Mouse (Mus musculus): ENCODE results near the gene Pacs2. TPM values are rescaled to one million over a fixed set of nuclear protein-coding genes. Genes with fewer than 3 reads are reported as not detected.
A peak's percentile ranks its signal among the peaks of the same experiment; 100 is the strongest.

Gene Pacs2
- 29.2 and 29.4 TPM in 2 replicates for polyA plus RNA-seq (2016; fragmentation: Nextera tagmentation; extraction: Ambion mirVana)

DNA sequence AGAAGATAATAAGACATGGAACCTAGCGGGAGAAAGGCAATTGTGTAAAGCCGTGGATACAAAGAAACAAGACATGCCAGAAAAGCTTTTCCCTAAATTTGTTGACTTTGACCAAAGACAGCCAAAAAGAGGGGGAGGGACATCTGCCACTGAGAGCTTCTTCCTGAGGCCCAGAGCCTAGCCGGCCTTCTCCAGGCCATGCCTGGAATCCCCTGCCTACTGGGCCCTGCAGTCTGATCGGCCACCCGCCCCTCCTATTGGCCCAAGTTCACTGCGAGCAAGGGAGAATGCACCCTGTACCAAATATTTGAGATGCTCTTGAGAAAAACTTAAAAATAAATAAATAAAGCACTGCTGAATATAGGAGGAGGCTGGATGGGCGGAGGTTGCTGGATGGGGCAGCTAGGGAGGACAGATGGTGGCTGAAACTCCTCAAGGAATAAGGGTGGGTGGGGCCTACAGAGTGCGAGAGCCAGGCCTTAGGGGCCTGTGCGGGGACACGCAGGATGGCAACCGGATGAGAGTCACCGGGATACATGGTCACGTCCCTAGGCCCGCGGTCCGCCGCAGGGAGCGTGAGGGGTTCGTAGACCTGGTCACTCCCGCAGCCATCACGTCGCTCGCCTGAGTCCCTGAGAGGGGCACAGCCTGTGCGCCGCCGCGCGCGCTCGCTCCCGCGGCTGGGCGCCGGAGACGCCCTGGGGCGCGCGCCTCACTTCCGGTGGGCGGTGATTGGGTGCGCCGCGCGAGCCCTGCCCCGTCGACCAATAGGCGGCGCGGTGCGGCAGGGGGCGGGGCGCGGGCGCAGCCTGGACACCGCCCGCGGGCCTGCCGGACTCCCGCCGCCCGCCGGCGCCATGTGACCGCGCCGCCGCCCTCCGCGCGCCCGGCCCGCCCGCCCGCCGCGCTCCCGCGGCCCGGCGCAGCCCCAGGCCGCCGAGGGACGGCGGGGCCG is at the start of gene Pacs2:
Gene Pacs2 (plus strand): TSS at position 905 of the 955 bp plus-strand sequence.
- no peaks in the 10 kb centered on the region for H3K36me3 ChIP-seq
- 5% methylated on average over 45 of the region's 85 CpGs for WGBS
- no peaks in the 10 kb centered on the region for H3K27me3 ChIP-seq
- peak; percentile 94 for ATAC-seq (ENCODE audit: low FRiP score)
- H3K27ac ChIP-seq, result peak within 1 kb of the TSS; percentile 95
- H3K4me1 ChIP-seq, result peaks cover 40% of the 10 kb centered on the region
- peak within 1 kb of the TSS; percentile 96 for H3K4me3 ChIP-seq
- no peaks in the 10 kb centered on the region for H3K9me3 ChIP-seq (replicated peaks)
- H3K9ac ChIP-seq, result peak within 1 kb of the TSS; percentile 92
- peak within 1 kb of the TSS; percentile 87 for H3K4me2 ChIP-seq (replicated peaks)

- no peak overlapping the region for H3K9ac ChIP-seq
- 95% methylated on average over 13 of the region's 13 CpGs for WGBS
- H3K27ac ChIP-seq, result no peak overlapping the region; the same call in 1 of the 2 replicates
- no peaks in the 10 kb centered on the region for H3K4me1 ChIP-seq
- H3K36me3 ChIP-seq, result peaks cover 96% of the 10 kb centered on the region
- H3K27me3 ChIP-seq, result no peaks in the 10 kb centered on the region
- H3K4me2 ChIP-seq (replicated peaks), result no peak overlapping the region
- no peaks in the 10 kb centered on the region for H3K9me3 ChIP-seq (replicated peaks)
- no peak overlapping the region for H3K4me3 ChIP-seq
- no peak for ATAC-seq (ENCODE audit: low FRiP score)
Measured at GRCm38 (mm10) chr12:112965783-112966182, 48.5 kb upstream of the Pacs2 start.

- Histone ChIP-seq H3K9me3 (replicated peaks) (no peaks in the 10 kb centered on the region), H3K27ac (no peak overlapping the region), H3K4me2 (replicated peaks) (no peak overlapping the region), H3K9ac (no peak overlapping the region), H3K4me3 (no peak overlapping the region), H3K36me3 (peaks cover 95% of the 10 kb centered on the region), H3K27me3 (no peaks in the 10 kb centered on the region), H3K4me1 (no peaks in the 10 kb centered on the region)
- WGBS, result 69% methylated on average over 8 of the region's 8 CpGs
- ATAC-seq (ENCODE audit: low FRiP score), result no peak
Measured at GRCm38 (mm10) chr12:112968943-112969342, 45.4 kb upstream of the Pacs2 start.

DNA sequence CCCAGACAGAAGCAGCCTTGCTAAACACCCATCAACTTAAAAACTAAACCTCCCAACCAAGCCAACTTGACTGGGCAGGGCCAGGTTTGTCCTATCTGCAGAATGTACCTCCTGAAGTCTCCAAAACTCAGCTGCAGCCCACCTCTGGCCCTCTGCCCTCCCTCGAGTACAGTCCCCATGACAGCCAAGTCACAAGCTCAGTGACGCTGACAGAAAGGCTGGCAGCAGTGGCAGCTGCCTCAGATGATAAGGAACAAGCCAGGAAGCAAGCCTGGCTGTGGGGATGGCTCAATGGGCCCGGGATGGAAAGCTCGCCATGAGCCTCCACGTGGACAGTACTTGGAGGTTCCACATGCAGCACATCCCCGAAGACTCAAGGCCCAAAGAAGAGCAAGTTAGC is 44.7 kb upstream of the Pacs2 start:
- Histone ChIP-seq H3K4me2 (replicated peaks) (no peak overlapping the region), H3K4me3 (no peak overlapping the region), H3K27ac (no peak overlapping the region), H3K9ac (no peak overlapping the region), H3K9me3 (replicated peaks) (no peaks in the 10 kb centered on the region), H3K27me3 (no peaks in the 10 kb centered on the region), H3K4me1 (no peaks in the 10 kb centered on the region), H3K36me3 (peaks cover 94% of the 10 kb centered on the region)
- 96% methylated on average over 6 of the region's 6 CpGs for WGBS
- ATAC-seq (ENCODE audit: low FRiP score), result no peak

- H3K4me2 ChIP-seq (replicated peaks), result no peak overlapping the region
- H3K27ac ChIP-seq, result no peak overlapping the region
- WGBS, result 90% methylated on average over 9 of the region's 9 CpGs
- no peak overlapping the region for H3K4me3 ChIP-seq
- ATAC-seq (ENCODE audit: low FRiP score), result no peak
- H3K27me3 ChIP-seq, result no peaks in the 10 kb centered on the region
- H3K9me3 ChIP-seq (replicated peaks), result no peaks in the 10 kb centered on the region
- peaks cover 68% of the 10 kb centered on the region for H3K36me3 ChIP-seq
- H3K9ac ChIP-seq, result no peak overlapping the region
- peaks cover 15% of the 10 kb centered on the region for H3K4me1 ChIP-seq
Measured at GRCm38 (mm10) chr12:112974736-112975135, 39.6 kb upstream of the Pacs2 start.

GRCm38 (mm10) chr12:112976371-112977073 is 37.8 kb upstream of the Pacs2 start, which contains the start of gene Btbd6:
TSS of gene Btbd6 (plus strand) at chr12:112976482.
- Histone ChIP-seq H3K36me3 (peaks cover 70% of the 10 kb centered on the region), H3K27me3 (no peaks in the 10 kb centered on the region), H3K4me2 (replicated peaks) (peak within 1 kb of the TSS; percentile 85), H3K4me3 (peak within 1 kb of the TSS; percentile 70), H3K4me1 (peaks cover 15% of the 10 kb centered on the region), H3K9ac (peak within 1 kb of the TSS; percentile 90), H3K9me3 (replicated peaks) (no peaks in the 10 kb centered on the region), H3K27ac (peak within 1 kb of the TSS; percentile 94)
- peak; percentile 95 for ATAC-seq (ENCODE audit: low FRiP score)
- under 1% methylated on average over 79 of the region's 80 CpGs for WGBS

DNA sequence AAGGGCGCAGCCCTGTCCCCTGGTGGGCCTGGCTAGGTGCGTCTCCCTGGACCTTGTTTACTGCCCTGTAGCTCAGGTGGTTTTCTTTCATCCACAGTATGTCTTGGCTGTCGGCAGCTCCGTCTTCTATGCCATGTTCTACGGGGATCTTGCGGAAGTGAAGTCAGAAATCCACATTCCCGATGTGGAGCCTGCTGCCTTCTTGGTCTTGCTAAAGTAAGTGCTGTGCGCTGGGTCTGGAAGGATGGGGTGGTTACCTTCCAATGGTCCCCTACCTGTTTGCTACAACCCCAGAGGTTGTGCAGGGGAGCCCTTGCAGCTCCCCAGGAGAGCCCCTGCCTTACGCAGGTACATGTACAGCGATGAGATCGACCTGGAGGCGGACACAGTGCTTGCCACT is 37.2 kb upstream of the Pacs2 start:
- ATAC-seq (ENCODE audit: low FRiP score), result no peak; the same call in 1 of the 2 replicates
- Histone ChIP-seq H3K36me3 (peaks cover 70% of the 10 kb centered on the region), H3K9ac (peak overlapping the region; percentile 90), H3K4me2 (replicated peaks) (peak overlapping the region; percentile 85), H3K27ac (peak overlapping the region; percentile 94), H3K4me1 (peaks cover 15% of the 10 kb centered on the region), H3K4me3 (peak overlapping the region; percentile 70), H3K27me3 (no peaks in the 10 kb centered on the region), H3K9me3 (replicated peaks) (no peaks in the 10 kb centered on the region)
- WGBS, result 41% methylated on average over 12 of the region's 12 CpGs

DNA sequence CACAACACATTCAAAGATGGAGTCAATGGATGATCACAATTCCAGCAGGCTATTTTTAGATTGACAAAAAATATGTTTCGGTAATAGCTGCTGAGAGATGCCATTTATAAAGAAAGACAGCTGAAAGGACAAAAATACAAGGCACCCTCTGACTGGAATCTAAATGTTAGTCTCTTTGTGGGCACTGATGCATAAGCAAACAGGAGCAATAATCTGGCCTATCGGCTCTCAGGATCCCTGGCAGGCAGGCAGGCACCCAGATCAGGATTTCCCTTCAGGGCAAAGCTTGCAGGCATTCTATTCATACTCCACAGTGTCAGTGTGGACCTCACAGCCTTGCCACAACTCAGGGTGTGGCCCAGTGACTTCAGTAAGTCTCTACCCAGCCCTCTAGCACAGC is 32.3 kb upstream of the Pacs2 start:
- no peak overlapping the region for H3K27ac ChIP-seq
- 76% methylated on average over 2 of the region's 2 CpGs for WGBS
- no peaks in the 10 kb centered on the region for H3K27me3 ChIP-seq
- peaks cover 85% of the 10 kb centered on the region for H3K36me3 ChIP-seq
- no peak overlapping the region for H3K4me2 ChIP-seq (replicated peaks)
- H3K9me3 ChIP-seq (replicated peaks), result no peaks in the 10 kb centered on the region
- ATAC-seq (ENCODE audit: low FRiP score), result no peak
- H3K4me1 ChIP-seq, result peaks cover 6% of the 10 kb centered on the region
- H3K9ac ChIP-seq, result no peak overlapping the region
- no peak overlapping the region for H3K4me3 ChIP-seq

GRCm38 (mm10) chr12:112985346-112985745 is 29.0 kb upstream of the Pacs2 start:
- H3K4me2 ChIP-seq (replicated peaks), result no peak overlapping the region
- no peaks in the 10 kb centered on the region for H3K27me3 ChIP-seq
- no peaks in the 10 kb centered on the region for H3K9me3 ChIP-seq (replicated peaks)
- no peak for ATAC-seq (ENCODE audit: low FRiP score)
- no peak overlapping the region for H3K27ac ChIP-seq
- WGBS, result 92% methylated on average over 6 of the region's 6 CpGs
- no peaks in the 10 kb centered on the region for H3K4me1 ChIP-seq
- peaks cover 68% of the 10 kb centered on the region for H3K36me3 ChIP-seq
- H3K4me3 ChIP-seq, result no peak overlapping the region
- no peak overlapping the region for H3K9ac ChIP-seq

DNA sequence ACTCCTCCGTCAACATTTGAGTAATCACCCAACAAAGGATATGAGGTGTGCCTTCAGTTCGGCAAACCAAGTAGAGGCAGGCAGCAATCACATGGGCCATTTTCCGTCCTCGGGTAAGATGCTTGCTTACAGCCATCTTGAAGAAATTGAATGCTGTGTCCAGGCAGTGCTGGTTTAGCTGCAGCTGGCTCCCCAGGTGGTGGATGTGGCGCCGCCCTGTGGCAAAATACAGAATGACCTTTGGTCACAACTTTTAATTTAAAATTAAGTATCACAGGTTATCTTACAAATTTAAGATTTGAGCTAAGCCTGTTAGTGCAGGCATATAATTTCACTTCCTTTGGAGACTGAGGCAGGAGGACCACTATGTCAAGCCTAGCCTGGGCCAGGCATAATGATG is 26.4 kb upstream of the Pacs2 start:
- H3K27ac ChIP-seq, result no peak overlapping the region
- WGBS, result 76% methylated on average over 6 of the region's 6 CpGs
- H3K4me2 ChIP-seq (replicated peaks), result no peak overlapping the region
- no peaks in the 10 kb centered on the region for H3K4me1 ChIP-seq
- no peaks in the 10 kb centered on the region for H3K9me3 ChIP-seq (replicated peaks)
- no peaks in the 10 kb centered on the region for H3K27me3 ChIP-seq
- no peak overlapping the region for H3K9ac ChIP-seq
- H3K4me3 ChIP-seq, result no peak overlapping the region
- H3K36me3 ChIP-seq, result peaks cover 60% of the 10 kb centered on the region
- ATAC-seq (ENCODE audit: low FRiP score), result no peak

GRCm38 (mm10) chr12:112990706-112991405 is 23.5 kb upstream of the Pacs2 start:
- no peak overlapping the region for H3K4me3 ChIP-seq
- H3K27ac ChIP-seq, result no peak overlapping the region
- no peak overlapping the region for H3K4me2 ChIP-seq (replicated peaks)
- H3K9ac ChIP-seq, result no peak overlapping the region
- peaks cover 46% of the 10 kb centered on the region for H3K36me3 ChIP-seq
- no peaks in the 10 kb centered on the region for H3K9me3 ChIP-seq (replicated peaks)
- no peaks in the 10 kb centered on the region for H3K4me1 ChIP-seq
- H3K27me3 ChIP-seq, result no peaks in the 10 kb centered on the region
- no peak for ATAC-seq (ENCODE audit: low FRiP score)
- 88% methylated on average over 5 of the region's 5 CpGs for WGBS

GRCm38 (mm10) chr12:112991444-112991843 is 22.9 kb upstream of the Pacs2 start:
- Histone ChIP-seq H3K27me3 (no peaks in the 10 kb centered on the region), H3K4me3 (no peak overlapping the region), H3K36me3 (peaks cover 43% of the 10 kb centered on the region), H3K9ac (no peak overlapping the region), H3K4me2 (replicated peaks) (no peak overlapping the region), H3K9me3 (replicated peaks) (no peaks in the 10 kb centered on the region), H3K27ac (no peak overlapping the region), H3K4me1 (no peaks in the 10 kb centered on the region)
- WGBS, result 88% methylated on average over 2 of the region's 2 CpGs
- no peak for ATAC-seq (ENCODE audit: low FRiP score)

All from hindbrain, embryonic 12.5 days (tissue).